Mouse (Mus musculus) liver, adult 2 months (tissue): Measurements from ENCODE around the gene Agpat1. TPM values are rescaled to one million over a fixed set of nuclear protein-coding genes. Genes with fewer than 3 reads are reported as not detected.

Experiments
- DNase-seq: peaks from one replicate; pipeline ENCODE4 v3.0.0-alpha.2; 2011; ENCODE audit warnings: low read depth, low spot score; ENCODE audit errors: extremely low read depth
- H3K27ac ChIP-seq: fragments of 200-500 bp; replicated peaks from 2 replicates; pipeline ENCODE4 v1.5.1; 2012; ENCODE audit warnings: low read depth, mild to moderate bottlenecking, control low read depth, inconsistent platforms, low read length; ENCODE audit not compliant: insufficient read depth
- H3K27me3 ChIP-seq: fragments of 200-500 bp; 2 replicates; pipeline ENCODE4 v1.6.1; 2012; ENCODE audit warnings: mild to moderate bottlenecking, moderate library complexity, low read length, inconsistent platforms; ENCODE audit not compliant: control insufficient read depth, insufficient read depth
- H3K36me3 ChIP-seq: fragments of 200-500 bp; 2 replicates; pipeline ENCODE4 v1.6.1; 2012; ENCODE audit warnings: low read length, inconsistent platforms; ENCODE audit not compliant: control insufficient read depth, insufficient read depth
- H3K4me1 ChIP-seq: fragments of 200-500 bp; 2 replicates; pipeline ENCODE4 v1.6.1; 2011; ENCODE audit warnings: low read length; ENCODE audit not compliant: control insufficient read depth, insufficient read depth
- H3K4me3 ChIP-seq: fragments of 200-500 bp; 2 replicates; pipeline ENCODE4 v1.5.1; 2011; ENCODE audit warnings: low read depth, mild to moderate bottlenecking, control low read depth, low read length, moderate library complexity; ENCODE audit not compliant: insufficient read depth
- H3K79me2 ChIP-seq: fragments of 200-500 bp; 2 replicates; pipeline ENCODE4 v1.6.1; 2012; ENCODE audit warnings: inconsistent platforms, mild to moderate bottlenecking, low read length, moderate library complexity; ENCODE audit not compliant: control insufficient read depth, insufficient read depth
- H3K9ac ChIP-seq: fragments of 200-500 bp; 2 replicates; pipeline ENCODE4 v1.6.1; 2012; ENCODE audit warnings: low read depth, mild to moderate bottlenecking, control low read depth, inconsistent platforms, low read length
- CTCF ChIP-seq: fragments of 200-500 bp; IDR thresholded peaks from 2 replicates; pipeline ENCODE4 v1.5.1; 2011; ENCODE audit warnings: low read depth, low read length, control low read depth
- POLR2A ChIP-seq: fragments of 200-500 bp; IDR thresholded peaks from 2 replicates; pipeline ENCODE4 v1.6.1; 2011; ENCODE audit warnings: low read length, control low read depth; ENCODE audit not compliant: insufficient read depth; ENCODE audit errors: extremely low read depth
- WGBS: fragments of 180-500 bp; shearing (Covaris S2); methylation state at CpG from one replicate; pipeline ENCODE4 v1.1.7; 2018; 5-methylcytosine and 5-hydroxymethylcytosine counted together
- polyA plus RNA-seq: library from polyadenylated mRNA; depleted of rRNA; stranded (reverse); fragments of >200 nt; gene quantifications from 2 replicates; pipeline ENCODE4 v1.2.3, GENCODE M21; 2012
- total RNA-seq: library from RNA; depleted of rRNA; stranded (reverse); fragments of >200 nt; gene quantifications from 2 replicates; pipeline ENCODE4 v1.2.3, GENCODE M21; 2014

Gene Agpat1
- total and polyA plus RNA-seq, 2 experiments = 4.3 to 40.5 TPM

DNA sequence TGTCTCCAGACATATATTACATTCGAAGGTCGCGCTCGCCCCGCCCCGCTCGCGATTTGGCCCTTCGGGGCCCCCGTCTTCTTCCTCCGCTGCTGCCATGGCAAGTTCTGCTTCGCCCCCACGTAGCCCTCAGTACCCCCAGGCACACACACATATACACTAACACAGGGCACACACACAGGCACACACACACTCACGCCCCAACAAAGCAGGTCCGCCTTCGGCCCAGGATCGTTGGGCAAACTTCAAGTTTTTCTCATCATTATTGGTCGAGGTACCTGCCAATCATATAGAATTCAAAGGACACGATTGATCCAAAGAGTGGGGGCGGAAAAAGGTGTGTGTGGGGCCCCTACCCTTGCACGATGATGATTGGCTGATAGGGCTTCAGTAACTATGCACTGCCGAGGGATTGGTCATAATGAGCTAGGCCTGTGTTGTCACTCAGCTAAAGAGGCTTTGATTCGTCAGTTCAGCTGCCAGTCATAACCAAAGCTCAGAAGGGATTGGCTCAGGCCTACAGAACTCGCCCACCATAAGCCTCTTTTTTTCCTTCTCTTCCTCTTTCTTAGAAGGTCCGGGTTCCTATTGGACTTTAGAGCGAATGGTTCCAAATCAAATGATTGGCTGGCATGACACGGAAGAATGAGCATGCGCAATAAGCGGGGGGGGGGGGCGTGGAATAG, 544 bp upstream of the Agpat1 start, which contains the start of gene Rnf5:
Gene Rnf5, minus strand, starts transcription at position 316 of the 686 bp plus-strand sequence.
- peaks cover 7% of the 10 kb centered on the region; the same call in 1 of the 2 replicates for H3K4me1 ChIP-seq
- WGBS = under 1% methylated on average over 30 of the region's 30 CpGs

DNA sequence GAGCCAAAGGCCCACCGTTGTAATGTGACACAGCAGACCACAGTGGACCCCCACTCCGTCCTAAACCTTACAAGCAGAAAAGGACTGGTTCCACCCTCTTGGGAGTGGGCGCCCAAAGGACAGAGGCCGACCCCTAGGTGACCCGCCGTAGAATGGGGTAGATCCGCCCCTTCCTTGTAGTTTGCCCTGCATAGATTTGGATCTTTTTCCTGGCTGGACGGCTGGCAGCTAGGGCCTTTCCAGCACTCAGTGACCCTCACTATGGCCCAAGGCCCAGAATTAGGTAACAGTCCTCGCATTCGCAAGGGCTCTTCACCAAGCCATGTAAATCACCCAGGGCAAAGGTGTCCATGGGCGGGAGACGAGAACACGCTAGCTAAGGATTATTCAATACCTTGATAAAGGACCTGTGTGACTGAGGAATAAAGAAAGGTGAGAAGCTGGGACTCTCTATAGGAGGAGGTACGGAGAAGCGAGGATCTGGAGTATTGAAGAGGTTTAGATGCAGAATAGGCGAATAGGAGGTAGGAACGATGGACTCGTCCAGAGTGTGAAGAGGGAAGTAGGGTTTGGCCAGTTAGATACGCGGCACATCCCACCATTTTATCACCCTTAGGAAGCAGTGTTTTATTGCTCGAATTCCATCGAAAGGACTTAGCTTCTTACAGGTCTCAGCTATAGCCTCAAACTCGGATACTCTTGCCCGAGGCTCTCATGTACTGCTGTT, 612 bp downstream of the Agpat1 start:
- H3K9ac ChIP-seq = peak overlapping the region; percentile 79
- H3K27me3 ChIP-seq = no peaks in the 10 kb centered on the region
- peaks cover 8% of the 10 kb centered on the region; the same call in 1 of the 2 replicates for H3K79me2 ChIP-seq
- TF ChIP-seq POLR2A = no peak
- H3K4me1 ChIP-seq = peaks cover 7% of the 10 kb centered on the region; the same call in 1 of the 2 replicates
- peak; percentile 97 for DNase-seq
- WGBS = 6% methylated on average over 24 of the region's 24 CpGs
- peak overlapping the region; percentile 95 for H3K4me3 ChIP-seq
- peak overlapping the region; percentile 98 for H3K27ac ChIP-seq
- no peaks in the 10 kb centered on the region for H3K36me3 ChIP-seq

More for the DNA sequence above, 544 bp upstream of the Agpat1 start, which contains the start of gene Rnf5:
- TF ChIP-seq POLR2A (peak; percentile 23; the same call in 1 of the 2 replicates), CTCF (no peak)
- Histone ChIP-seq H3K79me2 (peaks cover 8% of the 10 kb centered on the region; the same call in 1 of the 2 replicates), H3K36me3 (no peaks in the 10 kb centered on the region), H3K27me3 (no peaks in the 10 kb centered on the region), H3K4me3 (peak within 1 kb of the TSS; percentile 71), H3K27ac (peak within 1 kb of the TSS; percentile 98), H3K9ac (peak within 1 kb of the TSS; percentile 82)
- peak; percentile 100 for DNase-seq

DNA sequence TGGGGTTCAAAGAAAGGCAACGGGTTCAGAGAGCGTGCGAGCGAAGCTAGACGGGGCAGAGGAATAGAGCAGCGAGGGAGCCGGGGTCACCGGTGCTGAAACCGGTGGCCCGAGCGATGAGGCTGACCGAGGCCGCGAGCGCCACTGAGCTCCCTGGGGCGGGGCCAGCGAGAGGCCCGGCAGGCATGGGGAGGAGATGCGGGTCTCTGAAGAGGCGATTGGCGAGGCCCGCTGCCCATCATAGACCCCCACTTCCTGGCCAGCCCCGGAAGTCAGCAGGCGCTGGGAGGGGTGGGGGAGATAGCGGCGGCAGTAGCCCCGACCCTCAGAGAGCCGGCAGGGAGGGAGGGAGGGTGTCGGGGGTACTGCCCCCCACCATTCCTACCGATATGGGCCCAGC, 1.5 kb downstream of the Agpat1 start:
- H3K79me2 ChIP-seq = peaks cover 8% of the 10 kb centered on the region; the same call in 1 of the 2 replicates
- DNase-seq = peak; percentile 76
- peak overlapping the region; percentile 92 for H3K9ac ChIP-seq
- WGBS = 0% methylated on average over 28 of the region's 30 CpGs
- H3K4me3 ChIP-seq = peak overlapping the region; percentile 95
- peaks cover 7% of the 10 kb centered on the region; the same call in 1 of the 2 replicates for H3K4me1 ChIP-seq
- H3K36me3 ChIP-seq = no peaks in the 10 kb centered on the region
- TF ChIP-seq POLR2A = peak; percentile 79; the same call in 1 of the 2 replicates
- TF ChIP-seq CTCF = no peak
- no peaks in the 10 kb centered on the region for H3K27me3 ChIP-seq
- peak overlapping the region; percentile 98 for H3K27ac ChIP-seq

DNA sequence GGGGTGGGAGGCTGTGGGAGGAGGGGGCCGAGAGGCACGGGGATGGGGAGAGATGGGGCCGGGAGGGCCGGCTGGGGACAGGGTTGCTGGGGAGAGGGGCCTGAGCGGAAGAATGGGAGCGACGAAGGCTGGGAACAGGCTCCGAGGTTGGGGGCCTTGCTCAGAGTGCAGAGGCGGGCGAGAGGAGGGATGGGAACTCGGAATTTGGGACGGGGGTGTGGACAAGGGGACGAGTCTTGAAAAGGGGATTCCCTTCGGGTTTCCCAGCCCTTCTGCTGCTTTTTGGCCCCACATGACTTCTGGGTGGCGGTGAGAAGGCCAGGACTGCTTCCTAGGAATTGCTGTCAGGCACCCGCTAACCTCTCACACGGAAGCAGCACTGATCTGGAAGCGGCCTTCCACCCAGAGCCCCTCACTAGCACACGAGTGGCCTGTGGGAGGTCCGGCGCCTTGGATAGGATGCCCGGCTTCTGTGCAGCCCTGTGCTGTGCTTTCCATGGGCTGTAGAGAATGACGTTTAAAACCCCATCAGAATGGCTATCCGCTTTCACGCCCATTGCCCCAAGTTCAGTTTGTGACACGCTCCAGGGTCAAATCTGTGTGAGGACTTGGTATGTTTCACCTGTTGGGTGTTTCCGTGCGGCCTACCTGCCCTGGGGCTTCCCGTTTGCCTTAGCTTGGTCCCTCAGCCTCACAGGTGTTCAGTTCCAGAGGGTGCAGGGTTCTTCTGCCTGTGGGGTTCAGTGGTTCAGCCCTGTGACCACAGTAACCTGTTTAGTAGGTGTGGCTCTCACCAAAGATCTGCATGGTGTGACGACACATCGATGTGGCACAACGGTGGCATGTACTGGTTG, 2.4 kb downstream of the Agpat1 start:
- 5% methylated on average over 31 of the region's 32 CpGs for WGBS
- peak overlapping the region; percentile 12 for H3K27ac ChIP-seq
- peak; percentile 40 for DNase-seq
- TF ChIP-seq CTCF (no peak), POLR2A (no peak)
- no peaks in the 10 kb centered on the region for H3K36me3 ChIP-seq
- peaks cover 8% of the 10 kb centered on the region; the same call in 1 of the 2 replicates for H3K79me2 ChIP-seq
- peaks cover 7% of the 10 kb centered on the region; the same call in 1 of the 2 replicates for H3K4me1 ChIP-seq
- H3K4me3 ChIP-seq = peak overlapping the region; percentile 95
- H3K9ac ChIP-seq = peak overlapping the region; percentile 92
- no peaks in the 10 kb centered on the region for H3K27me3 ChIP-seq

DNA sequence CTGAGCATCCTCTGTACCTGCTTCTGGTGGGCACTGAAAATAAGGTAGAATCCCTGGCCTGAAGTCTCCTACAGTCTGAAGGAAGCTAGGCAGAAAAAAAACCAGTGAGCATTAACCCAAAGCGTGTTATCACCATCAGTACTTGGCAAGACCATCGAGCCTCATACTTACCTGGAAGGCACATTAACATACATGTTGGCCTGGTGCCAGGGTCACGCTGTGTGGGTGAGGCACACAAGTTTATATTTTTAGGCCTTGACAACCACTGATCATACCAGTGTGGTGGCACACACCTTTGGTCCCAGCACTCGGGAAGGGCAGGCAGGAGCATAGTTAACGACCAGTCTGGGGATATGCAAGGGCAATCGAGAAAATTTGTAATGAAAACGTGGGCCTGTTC, 3.9 kb downstream of the Agpat1 start:
- TF ChIP-seq POLR2A (no peak), CTCF (no peak)
- no peak overlapping the region for H3K9ac ChIP-seq
- H3K4me3 ChIP-seq = no peak overlapping the region
- no peaks in the 10 kb centered on the region for H3K36me3 ChIP-seq
- 63% methylated on average over 7 of the region's 7 CpGs for WGBS
- H3K4me1 ChIP-seq = peaks cover 4% of the 10 kb centered on the region; the same call in 1 of the 2 replicates
- H3K27ac ChIP-seq = no peak overlapping the region
- no peak for DNase-seq
- H3K79me2 ChIP-seq = peaks cover 6% of the 10 kb centered on the region; the same call in 1 of the 2 replicates
- no peaks in the 10 kb centered on the region for H3K27me3 ChIP-seq
